Mouse (Mus musculus) granulocyte monocyte progenitor cell, adult 5-6 weeks (primary cell): ENCODE measurements around the gene Tyw5. TPM values are rescaled to one million over a fixed set of nuclear protein-coding genes. Genes with fewer than 3 reads are reported as not detected.

ENCODE experiments used
- ATAC-seq: replicated peaks from 2 replicates; pipeline ENCODE4 v1.8.0; 2016; ENCODE audit warnings: mild to moderate bottlenecking, moderate TSS enrichment, inconsistent platforms; ENCODE audit not compliant: poor library complexity, severe bottlenecking
- total RNA-seq, 2 experiments: library from RNA; stranded (forward) in 1 of 2; stranded (reverse) in 1 of 2; fragments of 200-712, 200-1000 nt in 1 of 2; fragments of >200 nt in 1 of 2; fragmentation: Nextera tagmentation in 1 of 2; gene quantifications; 2 replicates each; pipeline ENCODE4 v1.2.3; 2014 to 2017

Tyw5 gene
- 18.5 and 22.7 TPM in 2 replicates for total RNA-seq (2014; fragmentation: Nextera tagmentation)
- 17.7 and 40.9 TPM in 2 replicates for total RNA-seq (2017)

DNA sequence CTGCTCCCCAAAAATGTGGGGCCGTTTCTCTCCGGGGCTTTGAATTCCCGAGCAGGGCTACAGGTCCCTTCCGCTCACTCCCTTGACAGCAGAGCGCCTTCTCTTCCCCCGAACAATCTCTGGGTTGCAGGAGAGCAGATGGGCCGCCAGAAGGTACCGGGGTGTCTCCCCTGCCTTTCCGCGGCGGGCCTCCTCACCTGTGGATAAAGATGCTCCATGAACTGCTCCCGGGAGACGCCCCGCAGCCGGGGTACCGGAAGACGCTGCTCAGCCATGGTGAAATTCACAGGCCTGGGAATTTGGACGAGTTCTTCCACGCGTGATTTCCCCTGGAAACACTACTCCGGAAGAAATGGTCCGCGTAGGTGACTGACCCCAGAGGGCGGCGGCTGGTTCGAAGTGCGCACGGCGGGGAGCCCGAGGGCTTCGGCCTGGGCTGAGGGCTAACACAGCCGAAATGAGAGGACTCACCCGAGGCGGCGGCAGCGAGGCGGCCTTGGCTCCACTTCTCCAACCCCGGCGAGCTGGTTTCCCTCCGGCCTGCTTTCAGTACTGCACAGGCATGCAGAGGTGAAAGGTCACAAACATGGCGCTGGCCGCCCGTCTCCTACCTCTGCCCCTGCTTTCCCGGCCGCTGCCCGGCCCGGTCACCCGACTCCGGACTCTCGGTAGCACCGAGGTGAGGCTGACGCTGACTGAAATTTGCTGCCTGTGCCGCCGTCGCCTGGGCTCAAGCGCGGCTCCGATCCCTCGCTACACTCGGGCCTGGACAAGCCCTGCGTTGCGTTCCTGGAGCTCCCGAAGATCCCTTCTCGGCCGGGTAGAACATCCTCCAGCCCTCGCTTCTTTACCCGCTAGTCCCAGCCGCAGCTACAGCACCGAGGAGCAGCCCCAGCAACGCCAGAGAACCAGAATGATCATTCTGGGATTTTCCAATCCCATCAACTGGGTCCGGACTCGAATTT, at the start of gene Tyw5, which contains the start of gene Maip1:
TSS of gene Tyw5 (minus strand) at position 915 of the 965 bp plus-strand sequence.
TSS of gene Maip1 (plus strand) at position 142 of the 965 bp plus-strand sequence.
- ATAC-seq = peak; percentile 94

DNA sequence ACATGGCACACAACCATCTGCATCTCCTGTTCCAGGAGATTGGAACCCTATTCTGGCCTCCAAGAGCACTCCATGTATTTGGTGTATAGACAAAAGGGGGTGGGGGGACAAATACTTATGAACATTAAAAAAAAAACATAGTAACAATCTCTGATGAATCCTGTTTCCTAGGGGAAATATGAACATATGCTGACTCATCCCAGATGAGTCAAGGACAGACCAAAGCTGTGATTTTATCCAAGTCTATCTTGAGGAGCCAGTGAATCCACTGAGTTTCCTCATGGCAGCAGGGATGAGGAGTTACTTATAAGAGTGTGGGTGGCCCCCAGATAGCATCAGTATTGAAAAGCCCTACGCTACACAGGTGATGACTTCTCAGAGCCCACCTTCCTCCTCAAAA, 43.3 kb upstream of the Tyw5 start:
- ATAC-seq = no peak

GRCm38 (mm10) chr1:57445679-57446078, 38.8 kb upstream of the Tyw5 start:
- no peak for ATAC-seq

DNA sequence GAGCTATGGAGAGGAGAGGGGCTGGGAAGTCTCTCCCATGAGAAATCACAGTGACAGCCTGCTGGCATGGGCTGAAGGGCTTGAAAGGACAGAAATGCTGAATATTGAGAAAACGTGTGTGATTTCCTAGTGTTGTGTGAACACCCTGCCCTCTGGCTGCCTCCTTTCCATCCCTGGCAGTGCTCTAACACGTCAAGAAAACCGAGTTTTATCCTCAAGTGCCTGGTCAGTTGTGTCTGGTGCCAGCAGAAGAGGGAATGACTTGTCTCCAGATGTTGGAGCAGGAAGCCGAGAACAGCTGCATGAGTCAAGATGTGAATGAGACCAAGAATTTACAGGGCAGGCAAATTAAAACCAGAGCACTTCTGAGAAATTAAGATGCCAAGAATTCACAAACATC, 33.9 kb upstream of the Tyw5 start:
- ATAC-seq = no peak

- ATAC-seq = no peak
These were observed 32.1 kb upstream of the Tyw5 start for GRCm38 (mm10) chr1:57439026-57439425.

DNA sequence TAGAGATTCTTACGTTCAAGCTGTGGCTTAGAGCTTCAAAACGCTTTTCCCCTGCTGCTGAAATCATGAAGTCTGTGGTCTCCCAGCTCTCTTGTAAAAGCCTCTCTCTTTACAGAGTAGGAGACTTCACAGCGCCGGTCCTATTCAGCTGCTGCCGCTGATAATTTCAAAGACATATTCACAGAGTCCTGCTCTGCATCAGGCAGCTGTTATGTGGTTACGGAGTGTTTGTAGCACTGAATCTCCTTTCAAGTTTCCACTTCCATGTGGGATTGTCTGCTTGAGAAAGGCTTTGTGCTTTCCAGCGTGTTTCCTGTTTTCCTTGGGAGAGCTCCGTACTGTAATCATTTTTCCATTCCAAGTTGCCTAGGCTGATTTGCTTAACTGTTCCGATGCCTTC, 30.1 kb upstream of the Tyw5 start:
- ATAC-seq = no peak

DNA sequence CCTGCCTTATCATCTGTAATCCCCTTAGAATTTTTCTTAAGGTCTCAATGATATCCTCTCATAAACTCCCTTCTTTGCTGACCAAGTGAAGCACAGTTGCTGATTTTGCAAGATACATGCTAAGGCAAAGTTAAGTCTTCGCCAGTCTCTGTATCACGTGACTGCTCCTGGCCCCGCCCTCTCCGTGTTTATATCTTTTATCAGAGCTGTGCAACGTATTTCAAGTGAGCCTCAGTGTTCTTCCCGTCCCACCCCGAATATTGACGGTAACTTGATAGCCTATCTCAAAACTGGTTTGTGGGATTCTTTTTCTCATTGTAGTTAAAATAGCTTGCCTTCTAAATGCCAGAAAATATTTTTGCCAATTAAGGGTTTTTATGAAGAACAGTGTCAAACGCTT, 29.5 kb upstream of the Tyw5 start:
- peak; percentile 42; the same call in 1 of the 2 replicates for ATAC-seq

DNA sequence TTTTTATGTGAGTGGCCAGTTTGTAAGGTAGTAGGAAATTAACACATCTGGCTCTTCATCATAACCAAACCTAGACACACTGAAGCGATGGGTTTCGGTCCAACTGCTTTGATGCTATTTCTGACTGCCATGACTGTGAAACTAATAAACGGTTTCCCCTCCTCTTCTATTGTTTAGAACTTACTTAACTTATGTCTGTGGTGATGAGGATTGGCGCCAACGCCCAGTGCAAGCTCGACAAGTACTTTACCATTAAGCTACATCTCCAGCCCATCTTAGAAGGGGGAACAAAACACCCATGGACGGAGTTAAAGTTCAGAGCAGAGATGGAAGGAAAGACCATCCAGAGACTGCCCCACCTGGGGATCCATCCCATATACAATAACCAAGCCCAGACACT, 26.2 kb upstream of the Tyw5 start:
- no peak for ATAC-seq

- peak; percentile 70 for ATAC-seq
These were observed 23.0 kb upstream of the Tyw5 start for GRCm38 (mm10) chr1:57429786-57430483.

DNA sequence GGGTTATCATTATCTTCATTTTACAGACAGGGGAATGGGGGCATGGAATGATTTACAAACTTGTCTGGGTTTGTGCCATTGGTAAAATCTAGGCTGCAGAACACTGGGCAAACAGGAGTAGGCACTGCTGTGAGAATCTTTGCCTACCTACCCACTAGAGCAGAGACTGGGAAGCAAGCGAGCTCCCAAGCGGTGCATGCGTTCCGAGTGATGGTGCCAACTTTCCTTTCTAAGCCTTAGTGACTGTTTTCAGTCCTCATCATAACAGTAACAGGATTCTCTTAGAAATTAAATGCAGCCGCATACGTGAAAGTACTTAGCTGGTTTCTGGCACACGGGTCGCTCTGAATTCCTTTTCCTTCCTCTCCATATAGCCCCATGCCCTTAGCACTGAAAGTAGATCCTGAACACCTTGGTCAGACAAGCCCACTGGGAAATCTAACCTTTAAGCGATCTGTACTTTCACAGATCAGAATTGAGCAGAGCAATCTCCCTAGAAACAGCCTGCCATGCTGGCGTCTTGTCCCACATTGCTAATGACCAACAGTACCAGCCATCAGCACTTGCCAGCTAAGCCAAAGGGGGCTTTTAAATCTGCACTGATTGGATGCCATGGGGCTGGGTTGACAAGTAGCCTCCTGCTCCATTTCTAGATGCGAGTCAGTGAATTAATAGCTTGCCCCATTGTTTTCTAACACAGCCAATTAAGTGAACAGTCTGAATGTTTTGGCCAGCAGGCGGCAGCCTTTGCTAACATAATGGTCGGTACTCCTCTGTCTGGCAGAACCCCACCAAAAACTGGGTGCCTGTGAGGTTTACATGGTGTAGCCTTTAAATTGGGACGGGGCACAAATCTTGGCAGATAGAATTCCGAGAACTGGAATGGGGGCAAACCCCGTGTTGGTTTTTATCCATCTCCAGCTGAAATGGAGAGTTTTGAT, 21.7 kb upstream of the Tyw5 start:
- ATAC-seq = peak; percentile 85

DNA sequence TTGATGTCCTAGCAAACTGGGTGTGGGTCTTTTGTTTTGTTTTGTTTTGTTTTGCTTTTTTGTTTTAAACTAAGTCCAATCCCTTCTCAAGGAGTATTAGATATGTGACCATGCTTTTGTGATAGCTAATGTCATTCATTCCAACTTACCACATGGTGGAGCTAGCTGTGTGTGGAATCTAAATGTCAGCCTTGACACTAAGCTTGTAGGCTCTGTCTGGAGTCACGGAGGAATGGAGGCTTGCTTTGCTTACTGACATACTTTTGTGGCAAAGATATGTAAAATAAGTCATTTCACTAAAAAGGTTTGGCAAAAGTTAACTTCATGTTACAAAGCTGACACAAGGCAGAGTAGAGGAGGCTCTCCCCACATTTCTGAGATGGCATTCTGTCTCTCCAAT, 16.8 kb upstream of the Tyw5 start:
- ATAC-seq = no peak

GRCm38 (mm10) chr1:57413397-57413796, 6.5 kb upstream of the Tyw5 start:
- ATAC-seq = no peak

DNA sequence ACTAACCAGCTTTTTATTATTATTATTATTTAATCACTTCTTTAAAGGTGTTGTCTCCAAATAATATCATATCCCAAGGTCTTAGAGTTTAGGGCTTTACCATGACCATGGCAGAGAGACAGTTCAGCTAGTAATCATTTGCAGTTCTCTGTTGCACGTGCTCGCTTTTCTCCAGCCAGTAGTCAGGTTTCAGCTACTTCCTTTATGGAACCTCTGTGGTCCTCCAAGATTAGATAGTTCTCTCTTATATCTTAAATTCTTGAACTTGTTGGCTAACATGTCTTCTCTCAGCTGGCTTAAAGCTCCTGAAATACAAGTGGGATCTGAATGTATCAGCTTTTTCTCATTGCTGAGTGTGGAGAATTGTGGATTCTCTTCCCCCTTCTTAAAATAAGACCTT, 2.1 kb upstream of the Tyw5 start:
- ATAC-seq = no peak

- no peak for ATAC-seq
These were observed 4.8 kb downstream of the Tyw5 start for GRCm38 (mm10) chr1:57402116-57402515.

- no peak for ATAC-seq
These were observed 6.0 kb downstream of the Tyw5 start for GRCm38 (mm10) chr1:57400877-57401276.

- ATAC-seq = no peak
These were observed 6.6 kb downstream of the Tyw5 start for GRCm38 (mm10) chr1:57400321-57400720.

DNA sequence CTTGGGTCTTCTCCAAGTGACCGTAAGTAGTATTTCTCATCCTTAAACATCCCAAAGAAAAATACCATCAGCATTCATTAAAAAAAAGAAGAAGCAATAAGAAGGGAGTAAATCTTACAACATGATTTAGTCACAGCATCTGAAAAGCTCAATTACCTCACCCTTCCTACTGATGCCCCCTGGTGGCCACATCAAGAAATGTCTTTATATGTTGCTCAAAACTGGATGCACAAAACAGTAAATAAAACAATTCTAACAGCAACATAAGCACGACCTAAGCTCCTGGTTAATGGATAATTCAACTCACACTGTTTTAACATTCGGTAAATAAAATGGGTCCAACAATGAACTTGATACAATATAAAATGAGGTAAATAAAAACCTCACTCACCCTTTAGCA, 12.8 kb downstream of the Tyw5 start:
- peak; percentile 90 for ATAC-seq

DNA sequence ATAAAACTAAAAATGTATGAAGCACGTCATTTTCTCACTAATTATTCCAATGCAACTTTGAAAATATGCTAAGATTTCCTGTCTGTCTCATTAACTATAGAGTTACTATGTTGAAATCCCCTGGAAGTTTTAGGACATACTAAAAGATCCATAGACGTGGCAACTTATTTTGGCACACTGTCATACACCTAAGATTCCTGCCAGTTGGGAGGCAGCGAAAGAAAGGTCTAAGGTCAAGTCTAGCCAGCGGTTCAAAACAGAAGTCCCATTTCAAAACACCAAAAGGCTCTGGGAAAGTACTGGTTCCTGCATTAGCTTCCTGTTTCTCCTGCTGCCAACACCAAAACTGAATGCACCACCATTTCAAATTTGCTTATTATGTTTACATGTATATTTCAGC, 14.5 kb downstream of the Tyw5 start:
- ATAC-seq = peak; percentile 25

GRCm38 (mm10) chr1:57390993-57391790, 15.7 kb downstream of the Tyw5 start:
- ATAC-seq = no peak
